Mouse (Mus musculus) spleen, adult 2 months (tissue): Measurements from ENCODE around the gene Hsfy2. TPM values are rescaled to one million over a fixed set of nuclear protein-coding genes. Genes with fewer than 3 reads are reported as not detected.

Source experiments
- DNase-seq, 2 experiments: peaks; one replicate each; pipeline versions ENCODE4 v3.0.0 to v3.0.0-alpha.2; 2012 to 2021; ENCODE audit warnings: low spot score in 2 of 2, low read depth in 1 of 2
- H3K27ac ChIP-seq: fragments of 200-500 bp; 2 replicates; pipeline ENCODE4 v1.5.1; 2012; ENCODE audit warnings: low read length, inconsistent platforms; ENCODE audit not compliant: insufficient read depth
- H3K27me3 ChIP-seq: fragments of 200-500 bp; 2 replicates; pipeline ENCODE4 v1.6.1; 2012; ENCODE audit warnings: mild to moderate bottlenecking, moderate library complexity, low read length, inconsistent platforms; ENCODE audit not compliant: control insufficient read depth, insufficient read depth
- H3K36me3 ChIP-seq: fragments of 200-500 bp; 2 replicates; pipeline ENCODE4 v1.6.1; 2012; ENCODE audit warnings: mild to moderate bottlenecking, low read length, inconsistent platforms; ENCODE audit not compliant: control insufficient read depth, insufficient read depth
- H3K4me1 ChIP-seq: fragments of 200-500 bp; 2 replicates; pipeline ENCODE4 v1.6.1; 2011; ENCODE audit warnings: inconsistent platforms; ENCODE audit not compliant: control insufficient read depth, insufficient read depth, insufficient read length
- H3K4me3 ChIP-seq: fragments of 200-500 bp; 2 replicates; pipeline ENCODE4 v1.5.1; 2011; ENCODE audit warnings: mild to moderate bottlenecking, inconsistent platforms; ENCODE audit not compliant: insufficient read depth, insufficient read length; ENCODE audit errors: extremely low read depth
- CTCF ChIP-seq: fragments of 200-500 bp; IDR thresholded peaks from 2 replicates; pipeline ENCODE4 v1.5.1; 2011; ENCODE audit warnings: mild to moderate bottlenecking, inconsistent platforms; ENCODE audit not compliant: insufficient read depth, insufficient read length, insufficient replicate concordance; ENCODE audit errors: extremely low read depth
- POLR2A ChIP-seq: fragments of 200-500 bp; IDR thresholded peaks from 2 replicates; pipeline ENCODE4 v1.6.1; 2011; ENCODE audit warnings: low read depth, low read length, inconsistent platforms
- WGBS: fragments of 180-500 bp; shearing (Covaris S2); methylation state at CpG from one replicate; pipeline ENCODE4 v1.1.7; 2018; 5-methylcytosine and 5-hydroxymethylcytosine counted together
- polyA plus RNA-seq: library from polyadenylated mRNA; depleted of rRNA; stranded (reverse); fragments of >200 nt; gene quantifications from 2 replicates; pipeline ENCODE4 v1.2.3, GENCODE M21; 2012

Gene Hsfy2
- polyA plus RNA-seq, 1 experiment: not detected

GRCm38 (mm10) chr1:56670509-56670908 is 33.3 kb upstream of the Hsfy2 start:
- H3K36me3 ChIP-seq: no peaks in the 10 kb centered on the region
- no peak for DNase-seq
- no peak overlapping the region for H3K27ac ChIP-seq
- 79% methylated on average over 5 of the region's 5 CpGs for WGBS
- TF ChIP-seq POLR2A (no peak), CTCF (no peak)
- H3K4me3 ChIP-seq: no peak overlapping the region
- no peaks in the 10 kb centered on the region for H3K4me1 ChIP-seq
- H3K27me3 ChIP-seq: no peaks in the 10 kb centered on the region

GRCm38 (mm10) chr1:56664606-56665005 is 27.4 kb upstream of the Hsfy2 start:
- no peaks in the 10 kb centered on the region for H3K27me3 ChIP-seq
- TF ChIP-seq POLR2A: no peak
- no peak for TF ChIP-seq CTCF
- WGBS: 78% methylated on average over 3 of the region's 3 CpGs
- H3K4me3 ChIP-seq: no peak overlapping the region
- H3K27ac ChIP-seq: no peak overlapping the region
- no peak for DNase-seq
- no peaks in the 10 kb centered on the region for H3K36me3 ChIP-seq
- H3K4me1 ChIP-seq: no peaks in the 10 kb centered on the region

- no peaks in the 10 kb centered on the region for H3K4me1 ChIP-seq
- H3K27ac ChIP-seq: no peak overlapping the region
- no peaks in the 10 kb centered on the region for H3K36me3 ChIP-seq
- no peak for DNase-seq
- no peaks in the 10 kb centered on the region for H3K27me3 ChIP-seq
- TF ChIP-seq CTCF: no peak
- TF ChIP-seq POLR2A: no peak
- H3K4me3 ChIP-seq: no peak overlapping the region
- WGBS: 84% methylated on average over 7 of the region's 7 CpGs
These were observed 10.4 kb downstream of the Hsfy2 start for GRCm38 (mm10) chr1:56626824-56627223.

DNA sequence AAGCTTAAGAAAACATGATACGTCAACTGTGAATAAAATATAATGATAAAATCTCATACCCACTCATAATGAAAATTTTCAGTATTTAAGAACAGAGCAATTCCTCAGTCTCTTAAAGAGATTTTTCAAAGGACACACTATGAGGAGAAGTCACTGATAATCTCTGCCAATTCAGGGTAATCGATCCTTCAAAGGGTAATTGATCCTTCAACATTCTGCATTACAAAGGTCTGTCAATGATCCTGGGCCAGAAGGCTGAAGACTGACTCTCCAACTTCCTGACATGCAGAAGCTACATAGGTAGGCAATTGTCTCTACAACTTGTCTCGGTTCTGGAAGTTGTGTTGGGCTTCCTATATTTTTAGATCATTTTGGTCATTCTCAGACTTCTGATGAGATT is 12.9 kb downstream of the Hsfy2 start:
- TF ChIP-seq CTCF: no peak
- TF ChIP-seq POLR2A: no peak
- no peaks in the 10 kb centered on the region for H3K4me1 ChIP-seq
- no peak overlapping the region for H3K4me3 ChIP-seq
- WGBS: 82% methylated on average over 3 of the region's 3 CpGs
- no peaks in the 10 kb centered on the region for H3K36me3 ChIP-seq
- H3K27me3 ChIP-seq: no peaks in the 10 kb centered on the region
- H3K27ac ChIP-seq: no peak overlapping the region
- no peak for DNase-seq

DNA sequence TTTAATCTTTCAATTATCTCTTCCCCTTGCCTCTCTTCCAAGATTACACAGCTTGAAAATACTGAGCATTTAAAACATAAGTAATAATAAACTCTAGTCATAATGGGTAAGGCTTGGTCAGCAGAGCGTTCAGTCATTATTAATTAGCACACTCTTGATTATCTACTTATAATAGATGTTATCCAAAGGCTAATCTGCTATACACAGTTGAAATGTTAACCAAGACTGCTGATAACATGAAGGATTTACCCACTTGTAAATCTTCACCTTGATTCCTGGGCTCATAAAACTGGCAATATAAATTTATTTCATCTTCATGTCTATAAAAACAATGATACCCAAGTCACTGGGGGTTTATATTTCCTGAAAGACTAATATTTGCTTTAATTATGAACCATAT is 24.9 kb downstream of the Hsfy2 start:
- no peaks in the 10 kb centered on the region for H3K4me1 ChIP-seq
- H3K27ac ChIP-seq: no peak overlapping the region
- 85% methylated on average over 1 of the region's 1 CpGs for WGBS
- no peaks in the 10 kb centered on the region for H3K36me3 ChIP-seq
- TF ChIP-seq POLR2A (no peak), CTCF (no peak)
- no peaks in the 10 kb centered on the region for H3K27me3 ChIP-seq
- DNase-seq: no peak
- H3K4me3 ChIP-seq: no peak overlapping the region
